Mouse (Mus musculus) hindbrain, embryonic 15.5 days (tissue): ENCODE results near the gene Pla2g2e. TPM values are rescaled to one million over a fixed set of nuclear protein-coding genes. Genes with fewer than 3 reads are reported as not detected.

ENCODE experiments used
- ATAC-seq: fragments of 200-750 bp; cut with Nextera tagmentation; 2 replicates; pipeline ENCODE4 v1.8.0; 2017; ENCODE audit warnings: low read depth, moderate number of reproducible peaks, moderate TSS enrichment; ENCODE audit not compliant: low FRiP score
- H3K27ac ChIP-seq: fragments of 300-500 bp; sonication (generic); replicated peaks from 2 replicates; pipeline ENCODE4 v1.5.1; 2015; ENCODE audit warnings: mild to moderate bottlenecking, inconsistent platforms
- H3K27me3 ChIP-seq: fragments of 300-500 bp; sonication (generic); 2 replicates; pipeline ENCODE4 v1.6.1; 2015; ENCODE audit warnings: control low read depth, inconsistent platforms
- H3K36me3 ChIP-seq: fragments of 300-500 bp; sonication (generic); 2 replicates; pipeline ENCODE4 v1.6.1; 2015; ENCODE audit warnings: control low read depth, inconsistent platforms
- H3K4me1 ChIP-seq: fragments of 300-500 bp; sonication (generic); replicated peaks from 2 replicates; pipeline ENCODE4 v1.6.1; 2015; ENCODE audit warnings: control low read depth, inconsistent platforms
- H3K4me2 ChIP-seq: fragments of 300-500 bp; sonication (generic); 2 replicates; pipeline ENCODE4 v1.6.1; 2015; ENCODE audit warnings: moderate library complexity, mild to moderate bottlenecking, inconsistent platforms
- H3K4me3 ChIP-seq: fragments of 300-500 bp; sonication (generic); 2 replicates; pipeline ENCODE4 v1.5.1; 2015; ENCODE audit warnings: mild to moderate bottlenecking, inconsistent platforms
- H3K9ac ChIP-seq: fragments of 300-500 bp; sonication (generic); 2 replicates; pipeline ENCODE4 v1.6.1; 2015; ENCODE audit warnings: inconsistent platforms
- H3K9me3 ChIP-seq: fragments of 300-500 bp; sonication (generic); 2 replicates; pipeline ENCODE4 v1.6.1; 2016; ENCODE audit warnings: control low read depth, inconsistent platforms
- WGBS: fragments of 180-500 bp; shearing (Covaris S2); methylation state at CpG from one replicate; pipeline ENCODE4 v1.1.7; 2015; 5-methylcytosine and 5-hydroxymethylcytosine counted together
- polyA plus RNA-seq: library from polyadenylated mRNA; unstranded; fragments of >200 nt; fragmentation: Nextera tagmentation; extraction: Ambion mirVana; gene quantifications from 2 replicates; pipeline ENCODE4 v1.2.1, GENCODE M21; 2015

The Pla2g2e gene
- not detected in 2 replicates for polyA plus RNA-seq

DNA sequence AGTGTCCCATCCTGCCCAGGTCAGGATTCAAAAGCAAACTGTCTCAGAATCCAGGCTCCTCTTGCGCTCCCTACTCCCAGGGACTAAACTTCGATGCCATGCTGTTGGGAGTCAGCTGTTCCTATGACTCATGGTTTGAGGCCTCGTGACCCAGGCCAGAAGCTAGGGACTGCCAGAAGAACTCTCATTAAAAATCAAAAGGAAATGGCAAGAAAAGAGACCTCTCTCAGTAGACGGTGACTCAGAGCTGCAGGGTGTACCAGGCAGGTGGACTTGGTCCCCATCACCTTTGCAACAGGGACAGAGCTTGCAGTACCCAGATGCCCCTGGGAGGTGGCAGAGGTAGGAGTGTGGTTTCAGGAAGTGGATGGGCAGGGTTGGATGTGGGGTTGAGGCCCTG is at the start of gene Pla2g2e:
Gene Pla2g2e, plus strand, starts transcription at position 212 of the 400 bp plus-strand sequence.
- H3K4me1 ChIP-seq: peaks cover 6% of the 10 kb centered on the region; the same call in 1 of the 2 replicates
- H3K27ac ChIP-seq: no peak within 1 kb of the TSS
- ATAC-seq: no peak
- H3K9me3 ChIP-seq: no peaks in the 10 kb centered on the region
- WGBS: 88% methylated on average over 4 of the region's 4 CpGs
- 0 out of 2 replicates have a peak, but pooled peaks cover 2% of the 10 kb centered on the region for H3K27me3 ChIP-seq
- H3K4me2 ChIP-seq: no peak within 1 kb of the TSS
- H3K36me3 ChIP-seq: no peaks in the 10 kb centered on the region
- no peak within 1 kb of the TSS for H3K9ac ChIP-seq
- no peak within 1 kb of the TSS for H3K4me3 ChIP-seq

DNA sequence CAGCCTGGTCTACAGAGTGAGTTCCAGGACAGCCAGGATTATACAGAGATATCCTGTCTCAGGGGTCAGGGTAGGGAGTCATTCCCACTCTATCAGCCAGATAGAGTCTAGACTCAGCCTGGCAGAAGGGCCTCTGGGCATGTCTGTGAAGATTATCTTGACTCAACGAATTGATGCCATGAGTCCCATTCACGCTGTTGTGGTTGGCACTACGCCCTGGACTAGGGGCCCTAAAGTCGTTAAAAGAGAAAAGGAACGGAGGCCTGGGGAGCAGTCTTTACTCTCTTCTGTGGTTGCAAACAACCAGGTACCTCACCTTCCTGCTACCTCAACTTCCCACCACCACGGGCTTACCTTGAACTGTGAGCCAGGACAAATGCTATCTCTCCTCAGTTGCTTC is 37.9 kb upstream of the Pla2g2e start:
- Histone ChIP-seq H3K4me3 (no peak overlapping the region), H3K27ac (no peak overlapping the region), H3K36me3 (no peaks in the 10 kb centered on the region), H3K27me3 (no peaks in the 10 kb centered on the region), H3K4me2 (no peak overlapping the region), H3K9me3 (peaks cover 5% of the 10 kb centered on the region; the same call in 1 of the 2 replicates), H3K4me1 (no peaks in the 10 kb centered on the region), H3K9ac (no peak overlapping the region)
- WGBS: 75% methylated on average over 6 of the region's 6 CpGs
- ATAC-seq: no peak

DNA sequence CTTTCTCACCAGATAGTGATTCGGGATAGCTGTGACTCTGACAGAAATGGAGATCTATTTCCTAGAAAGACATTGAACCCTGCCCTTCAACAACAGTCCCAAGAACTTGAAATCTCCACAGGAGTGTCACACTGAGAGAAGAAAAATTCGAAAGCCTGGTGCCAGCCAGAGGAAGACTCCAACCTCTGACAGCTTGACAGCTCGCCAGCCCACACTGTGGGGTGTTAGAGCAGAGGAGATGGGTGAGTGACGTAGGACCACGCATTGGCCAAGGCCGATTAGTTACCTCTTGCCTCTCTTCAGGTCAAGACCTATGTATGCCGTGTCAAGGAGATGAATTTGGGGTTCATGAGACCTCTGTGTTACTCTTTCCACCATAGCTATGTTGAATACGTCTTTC is 37.0 kb upstream of the Pla2g2e start:
- no peak overlapping the region for H3K9ac ChIP-seq
- no peaks in the 10 kb centered on the region for H3K27me3 ChIP-seq
- H3K4me3 ChIP-seq: no peak overlapping the region
- no peaks in the 10 kb centered on the region for H3K36me3 ChIP-seq
- H3K9me3 ChIP-seq: peaks cover 5% of the 10 kb centered on the region; the same call in 1 of the 2 replicates
- no peaks in the 10 kb centered on the region for H3K4me1 ChIP-seq
- ATAC-seq: no peak
- no peak overlapping the region for H3K27ac ChIP-seq
- no peak overlapping the region for H3K4me2 ChIP-seq
- WGBS: 78% methylated on average over 8 of the region's 8 CpGs

DNA sequence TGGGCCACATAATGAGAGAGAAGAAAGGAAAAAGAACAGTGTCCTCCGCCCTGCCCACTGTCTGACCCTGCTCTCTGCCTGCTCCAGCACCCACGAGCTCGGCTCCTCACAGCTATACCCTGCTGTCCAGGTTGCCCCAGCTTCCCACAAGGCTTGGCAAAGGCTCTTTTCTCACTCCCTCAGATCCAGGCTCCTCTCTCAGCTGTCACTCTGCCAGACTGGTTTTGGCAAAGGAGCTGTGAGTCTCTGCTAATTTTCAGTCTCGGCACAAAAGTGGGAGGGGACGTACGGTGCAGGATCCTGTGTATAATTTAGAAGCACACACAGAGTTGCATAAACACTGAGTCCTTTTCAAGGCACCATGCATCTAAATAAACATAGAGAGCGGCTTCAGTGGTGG is 36.4 kb upstream of the Pla2g2e start:
- Histone ChIP-seq H3K4me2 (no peak overlapping the region), H3K27ac (no peak overlapping the region), H3K4me3 (no peak overlapping the region), H3K9me3 (peaks cover 5% of the 10 kb centered on the region; the same call in 1 of the 2 replicates), H3K4me1 (no peaks in the 10 kb centered on the region), H3K36me3 (no peaks in the 10 kb centered on the region), H3K9ac (no peak overlapping the region), H3K27me3 (no peaks in the 10 kb centered on the region)
- 70% methylated on average over 7 of the region's 7 CpGs for WGBS
- ATAC-seq: peak; percentile 45; the same call in 1 of the 2 replicates

DNA sequence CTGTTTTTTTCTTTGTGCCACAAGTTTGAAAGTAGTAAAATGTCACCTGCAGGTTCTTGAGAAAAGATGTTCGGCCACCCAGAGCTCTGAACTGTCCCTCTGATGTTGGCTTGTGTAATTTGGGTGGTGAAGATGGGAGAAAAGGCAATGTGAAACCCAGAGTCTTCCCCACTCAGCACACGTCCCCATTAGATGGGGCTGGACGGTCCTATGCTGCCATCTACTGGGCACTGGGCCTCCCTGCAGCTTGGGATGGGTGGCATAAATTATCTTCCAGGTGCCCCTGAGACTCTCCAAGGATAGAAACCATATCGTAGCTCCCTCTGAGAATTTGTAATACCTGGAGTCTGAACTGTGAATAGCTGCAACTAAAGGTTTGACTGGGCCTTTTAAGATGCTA is 26.3 kb upstream of the Pla2g2e start:
- H3K9ac ChIP-seq: no peak overlapping the region
- WGBS: 6% methylated on average over 4 of the region's 4 CpGs
- no peaks in the 10 kb centered on the region for H3K9me3 ChIP-seq
- H3K4me2 ChIP-seq: no peak overlapping the region
- no peaks in the 10 kb centered on the region for H3K36me3 ChIP-seq
- H3K4me1 ChIP-seq: no peaks in the 10 kb centered on the region
- ATAC-seq: peak; percentile 69
- no peak overlapping the region for H3K27ac ChIP-seq
- H3K27me3 ChIP-seq: no peaks in the 10 kb centered on the region
- H3K4me3 ChIP-seq: no peak overlapping the region

DNA sequence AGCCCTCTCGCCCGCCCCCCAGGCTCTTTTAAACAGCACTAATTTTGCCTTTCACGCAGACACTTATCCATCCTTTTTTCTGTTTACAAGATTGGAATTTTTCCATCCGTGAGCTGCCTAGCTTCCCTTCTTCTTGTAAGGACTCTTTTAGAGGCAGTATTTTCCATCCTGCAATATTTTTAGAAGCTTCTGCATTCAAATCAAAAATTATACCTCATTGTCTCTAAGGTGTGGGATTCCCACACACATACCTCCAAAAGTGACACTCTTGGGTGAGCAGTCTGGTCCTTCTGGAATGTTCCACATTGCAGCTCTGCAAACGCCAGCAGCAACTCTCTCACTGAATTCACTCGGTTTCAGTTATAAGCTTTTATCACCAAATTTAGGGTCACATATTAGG is 24.8 kb upstream of the Pla2g2e start:
- Histone ChIP-seq H3K9me3 (no peaks in the 10 kb centered on the region), H3K9ac (no peak overlapping the region), H3K4me3 (no peak overlapping the region), H3K4me1 (no peaks in the 10 kb centered on the region), H3K27me3 (no peaks in the 10 kb centered on the region), H3K36me3 (no peaks in the 10 kb centered on the region), H3K27ac (no peak overlapping the region), H3K4me2 (no peak overlapping the region)
- 81% methylated on average over 6 of the region's 6 CpGs for WGBS
- no peak for ATAC-seq

DNA sequence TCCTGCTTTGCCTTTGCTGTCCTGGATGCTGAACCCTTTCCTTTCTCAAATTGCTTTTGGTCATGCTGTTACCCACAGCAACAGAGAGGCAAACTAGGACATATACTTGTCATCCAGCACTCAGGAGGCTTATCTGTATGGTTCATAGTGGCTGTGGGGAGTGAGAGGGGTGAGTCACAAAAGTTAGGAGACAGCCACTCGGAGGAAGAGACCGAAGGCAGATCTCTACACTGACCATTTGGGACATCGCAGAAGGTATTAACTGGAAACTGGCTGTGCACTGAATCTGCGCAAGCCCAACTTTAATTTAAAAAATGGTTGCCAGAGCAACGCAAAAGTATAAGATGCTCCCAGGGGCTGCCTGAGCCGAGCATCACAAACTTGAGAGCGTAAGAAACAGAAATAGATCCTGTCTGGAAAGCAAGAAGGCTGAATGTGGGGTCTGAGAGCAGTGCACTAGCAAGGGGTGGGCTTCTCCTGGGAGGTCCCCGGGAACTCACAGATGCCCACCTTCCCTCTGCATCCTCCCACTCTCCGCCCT is 22.6 kb upstream of the Pla2g2e start:
- no peak overlapping the region for H3K9ac ChIP-seq
- no peak overlapping the region for H3K4me3 ChIP-seq
- WGBS: 80% methylated on average over 9 of the region's 9 CpGs
- no peaks in the 10 kb centered on the region for H3K36me3 ChIP-seq
- H3K27me3 ChIP-seq: no peaks in the 10 kb centered on the region
- no peak overlapping the region for H3K4me2 ChIP-seq
- no peaks in the 10 kb centered on the region for H3K9me3 ChIP-seq
- peaks cover 9% of the 10 kb centered on the region for H3K4me1 ChIP-seq
- no peak overlapping the region for H3K27ac ChIP-seq
- ATAC-seq: no peak

DNA sequence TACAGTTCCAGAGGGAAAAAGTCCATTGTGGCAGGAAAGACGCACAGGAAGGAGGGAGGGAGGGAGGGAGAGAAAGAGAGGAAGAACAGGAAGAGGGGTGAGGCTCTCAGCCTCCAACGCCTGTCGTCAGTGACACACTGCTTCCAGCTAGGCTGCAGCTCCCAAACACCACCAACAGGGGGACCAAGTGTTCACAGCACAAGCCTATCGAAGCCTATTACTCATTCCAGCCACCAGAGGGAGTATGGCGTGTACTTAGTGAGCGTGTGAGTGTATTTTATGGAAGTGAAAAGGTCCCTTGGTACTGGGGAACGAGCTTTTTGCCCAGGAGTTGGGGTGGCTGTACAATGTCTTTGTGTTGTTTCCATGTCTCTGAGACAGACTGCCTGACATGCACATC is 21.3 kb upstream of the Pla2g2e start:
- Histone ChIP-seq H3K9ac (no peak overlapping the region), H3K36me3 (no peaks in the 10 kb centered on the region), H3K27me3 (no peaks in the 10 kb centered on the region), H3K4me3 (no peak overlapping the region), H3K4me1 (peaks cover 11% of the 10 kb centered on the region), H3K9me3 (no peaks in the 10 kb centered on the region), H3K27ac (no peak overlapping the region), H3K4me2 (no peak overlapping the region)
- no peak for ATAC-seq
- 21% methylated on average over 7 of the region's 7 CpGs for WGBS

DNA sequence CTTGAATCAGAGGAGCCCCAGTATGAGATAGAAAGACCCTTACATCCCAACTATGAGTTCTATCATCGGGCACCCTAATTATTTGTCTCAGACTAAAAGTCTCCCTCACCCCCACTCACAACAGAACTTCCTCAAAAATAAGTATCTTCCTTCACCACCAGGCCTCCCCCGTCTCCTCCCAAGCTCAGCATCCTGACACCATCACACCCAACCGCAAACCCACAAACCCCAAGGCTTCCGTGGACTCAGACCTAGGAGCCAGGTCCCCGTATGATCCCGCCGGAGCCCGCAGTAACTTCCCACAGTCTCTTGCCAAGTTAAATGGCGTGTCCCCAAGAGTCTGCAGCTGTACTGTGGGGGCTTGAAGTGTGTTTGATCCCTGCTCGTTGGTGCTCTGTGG is 20.2 kb upstream of the Pla2g2e start:
- no peaks in the 10 kb centered on the region for H3K27me3 ChIP-seq
- no peak for ATAC-seq
- no peaks in the 10 kb centered on the region for H3K9me3 ChIP-seq
- no peak overlapping the region for H3K9ac ChIP-seq
- 92% methylated on average over 10 of the region's 10 CpGs for WGBS
- no peaks in the 10 kb centered on the region for H3K36me3 ChIP-seq
- no peak overlapping the region for H3K4me2 ChIP-seq
- H3K27ac ChIP-seq: no peak overlapping the region
- peaks cover 11% of the 10 kb centered on the region for H3K4me1 ChIP-seq
- no peak overlapping the region for H3K4me3 ChIP-seq

DNA sequence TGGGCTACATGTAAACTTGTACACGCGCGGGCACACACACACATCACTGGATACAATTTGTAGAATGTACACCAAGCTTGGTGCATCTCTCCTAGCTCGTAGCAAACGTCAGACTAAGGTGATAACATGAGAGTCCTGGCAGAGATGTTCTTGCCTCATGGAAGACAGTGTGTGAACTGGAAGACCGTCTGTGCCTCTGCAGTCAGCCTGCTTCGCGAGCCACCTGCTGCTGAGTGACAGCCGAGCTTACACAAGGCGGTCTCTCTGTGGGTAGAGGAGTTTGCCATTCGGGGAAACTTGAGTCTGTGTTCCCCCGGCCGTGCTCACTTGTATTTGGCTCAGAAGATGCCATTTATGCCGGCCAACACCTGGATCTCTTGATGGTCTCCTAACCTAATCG is 19.3 kb upstream of the Pla2g2e start:
- Histone ChIP-seq H3K27me3 (no peaks in the 10 kb centered on the region), H3K9me3 (no peaks in the 10 kb centered on the region), H3K27ac (no peak overlapping the region), H3K9ac (no peak overlapping the region), H3K4me3 (no peak overlapping the region), H3K4me1 (peaks cover 11% of the 10 kb centered on the region), H3K4me2 (no peak overlapping the region), H3K36me3 (no peaks in the 10 kb centered on the region)
- 87% methylated on average over 15 of the region's 15 CpGs for WGBS
- no peak for ATAC-seq

DNA sequence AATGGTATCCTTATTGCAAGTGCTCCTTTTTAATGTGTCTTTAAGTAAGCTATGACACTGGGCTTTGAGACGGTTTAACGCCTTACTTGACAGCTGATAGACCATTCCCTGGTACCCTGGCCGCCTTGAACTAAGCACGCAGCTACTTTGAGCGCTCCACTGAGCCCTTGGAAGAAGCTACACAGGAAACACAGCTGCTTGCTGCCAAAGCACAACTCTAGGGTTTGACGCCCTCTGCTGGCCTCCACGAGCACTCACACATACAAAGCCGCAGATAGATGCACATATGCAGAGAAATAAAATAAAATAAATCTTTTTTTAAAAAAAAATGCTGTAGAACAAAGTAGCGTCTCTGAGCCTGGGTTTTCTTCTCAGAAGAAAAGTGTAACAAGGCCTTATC is 18.5 kb upstream of the Pla2g2e start:
- H3K9me3 ChIP-seq: no peaks in the 10 kb centered on the region

DNA sequence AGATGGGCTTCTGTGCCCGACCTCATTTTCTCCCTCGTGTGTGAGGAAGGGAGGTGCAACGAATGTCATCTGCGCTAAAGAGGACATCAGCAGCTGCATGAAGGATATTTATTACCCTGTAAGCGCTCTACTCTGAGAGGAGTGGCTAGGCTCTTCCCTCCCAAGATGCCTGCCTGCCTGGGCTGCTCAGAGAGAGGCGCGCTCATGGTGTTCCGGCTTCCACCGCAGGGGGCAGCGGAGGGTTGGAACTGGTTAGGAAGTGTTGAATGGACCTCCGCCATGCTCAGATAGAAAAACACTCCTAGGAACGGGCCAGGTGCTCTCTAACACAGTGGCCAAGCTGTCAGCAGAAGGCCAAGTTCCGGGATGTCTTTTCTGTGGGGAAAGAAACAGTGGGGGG is 18.0 kb upstream of the Pla2g2e start:
- Histone ChIP-seq H3K27ac (peak overlapping the region; percentile 72), H3K4me2 (peak overlapping the region; percentile 56), H3K27me3 (no peaks in the 10 kb centered on the region), H3K4me3 (peak overlapping the region; percentile 34), H3K4me1 (peaks cover 11% of the 10 kb centered on the region), H3K36me3 (no peaks in the 10 kb centered on the region), H3K9ac (peak overlapping the region; percentile 28; the same call in 1 of the 2 replicates), H3K9me3 (no peaks in the 10 kb centered on the region)
- ATAC-seq: peak; percentile 85
- 6% methylated on average over 13 of the region's 13 CpGs for WGBS

More for the DNA sequence above, 18.5 kb upstream of the Pla2g2e start:
- Histone ChIP-seq H3K36me3 (no peaks in the 10 kb centered on the region), H3K4me3 (peak overlapping the region; percentile 34), H3K4me1 (peaks cover 11% of the 10 kb centered on the region), H3K27me3 (no peaks in the 10 kb centered on the region), H3K4me2 (peak overlapping the region; percentile 56), H3K27ac (peak overlapping the region; percentile 72), H3K9ac (peak overlapping the region; percentile 28; the same call in 1 of the 2 replicates)
- WGBS: 18% methylated on average over 9 of the region's 9 CpGs
- ATAC-seq: no peak
